Mouse (Mus musculus) liver, adult 2 months (tissue): ENCODE measurements at regions not wholly inside any gene's neighbourhood (a gene's known extent, or its start where the extent isn't known, plus 50 kb on each side); places are given as distances from the start of the nearest gene placed in this dataset.

ENCODE experiments used
- DNase-seq: peaks from one replicate; pipeline ENCODE4 v3.0.0-alpha.2; 2011; ENCODE audit warnings: low read depth, low spot score; ENCODE audit errors: extremely low read depth
- H3K27ac ChIP-seq: fragments of 200-500 bp; replicated peaks from 2 replicates; pipeline ENCODE4 v1.5.1; 2012; ENCODE audit warnings: low read depth, mild to moderate bottlenecking, control low read depth, inconsistent platforms, low read length; ENCODE audit not compliant: insufficient read depth
- H3K27me3 ChIP-seq: fragments of 200-500 bp; 2 replicates; pipeline ENCODE4 v1.6.1; 2012; ENCODE audit warnings: mild to moderate bottlenecking, moderate library complexity, low read length, inconsistent platforms; ENCODE audit not compliant: control insufficient read depth, insufficient read depth
- H3K36me3 ChIP-seq: fragments of 200-500 bp; 2 replicates; pipeline ENCODE4 v1.6.1; 2012; ENCODE audit warnings: low read length, inconsistent platforms; ENCODE audit not compliant: control insufficient read depth, insufficient read depth
- H3K4me1 ChIP-seq: fragments of 200-500 bp; 2 replicates; pipeline ENCODE4 v1.6.1; 2011; ENCODE audit warnings: low read length; ENCODE audit not compliant: control insufficient read depth, insufficient read depth
- H3K4me3 ChIP-seq: fragments of 200-500 bp; 2 replicates; pipeline ENCODE4 v1.5.1; 2011; ENCODE audit warnings: low read depth, mild to moderate bottlenecking, control low read depth, low read length, moderate library complexity; ENCODE audit not compliant: insufficient read depth
- H3K79me2 ChIP-seq: fragments of 200-500 bp; 2 replicates; pipeline ENCODE4 v1.6.1; 2012; ENCODE audit warnings: inconsistent platforms, mild to moderate bottlenecking, low read length, moderate library complexity; ENCODE audit not compliant: control insufficient read depth, insufficient read depth
- H3K9ac ChIP-seq: fragments of 200-500 bp; 2 replicates; pipeline ENCODE4 v1.6.1; 2012; ENCODE audit warnings: low read depth, mild to moderate bottlenecking, control low read depth, inconsistent platforms, low read length
- CTCF ChIP-seq: fragments of 200-500 bp; IDR thresholded peaks from 2 replicates; pipeline ENCODE4 v1.5.1; 2011; ENCODE audit warnings: low read depth, low read length, control low read depth
- POLR2A ChIP-seq: fragments of 200-500 bp; IDR thresholded peaks from 2 replicates; pipeline ENCODE4 v1.6.1; 2011; ENCODE audit warnings: low read length, control low read depth; ENCODE audit not compliant: insufficient read depth; ENCODE audit errors: extremely low read depth
- WGBS: fragments of 180-500 bp; shearing (Covaris S2); methylation state at CpG from one replicate; pipeline ENCODE4 v1.1.7; 2018; 5-methylcytosine and 5-hydroxymethylcytosine counted together

DNA sequence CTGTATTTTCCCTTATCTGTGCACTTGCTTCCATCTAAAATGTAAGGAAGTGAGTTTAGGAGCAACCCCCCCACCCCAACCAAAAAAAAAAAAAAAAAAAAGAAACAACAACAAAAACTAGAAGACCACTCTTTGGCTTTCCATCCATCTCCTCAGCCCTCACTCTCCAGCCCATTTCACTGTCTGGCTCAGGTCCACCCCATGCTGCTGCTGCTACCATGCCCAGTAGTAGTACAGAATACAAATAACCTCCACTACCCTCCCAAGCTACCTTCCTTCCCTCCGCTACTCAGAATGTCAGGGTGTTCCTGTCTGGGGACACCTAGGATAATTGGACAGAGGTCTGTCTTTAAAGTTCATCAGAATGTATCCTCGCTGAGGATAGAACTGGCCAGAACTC, 545.2 kb upstream of the Adam5 start:
- Histone ChIP-seq H3K27ac (no peak overlapping the region), H3K36me3 (no peaks in the 10 kb centered on the region), H3K4me3 (no peak overlapping the region), H3K27me3 (no peaks in the 10 kb centered on the region), H3K79me2 (no peaks in the 10 kb centered on the region), H3K9ac (no peak overlapping the region), H3K4me1 (no peaks in the 10 kb centered on the region)
- no peak for DNase-seq
- TF ChIP-seq CTCF: no peak
- TF ChIP-seq POLR2A: no peak
- 93% methylated on average over 2 of the region's 2 CpGs for WGBS

DNA sequence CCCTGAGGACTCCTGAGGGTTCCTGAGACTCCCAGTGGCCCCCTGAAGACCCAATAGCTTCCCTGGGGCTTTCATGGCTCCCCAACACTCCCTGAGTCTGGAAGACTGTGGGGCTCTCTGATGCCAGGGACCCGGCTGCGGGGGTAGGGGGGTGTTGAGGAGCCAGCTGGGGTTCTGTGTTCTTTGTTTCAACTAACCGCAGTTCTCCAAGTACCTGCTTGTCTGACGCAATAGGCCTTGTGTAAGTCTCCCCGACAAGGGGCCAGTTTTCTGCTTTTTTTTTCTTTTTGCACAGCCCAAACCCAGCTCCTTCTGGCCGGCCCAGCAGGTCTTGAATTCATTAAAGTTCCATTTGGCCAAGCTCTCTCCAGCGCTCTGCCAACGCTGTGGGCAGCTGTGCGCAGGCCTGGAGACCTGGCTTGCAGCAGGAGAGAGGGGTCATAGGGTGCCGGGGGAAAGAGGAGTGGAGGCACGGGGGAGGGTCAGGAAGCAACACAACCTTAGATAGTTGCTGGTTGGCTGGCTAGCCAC, 544.5 kb upstream of the Adam5 start:
- TF ChIP-seq CTCF: no peak
- no peak for TF ChIP-seq POLR2A
- no peak for DNase-seq
- H3K27me3 ChIP-seq: no peaks in the 10 kb centered on the region
- H3K27ac ChIP-seq: no peak overlapping the region
- no peaks in the 10 kb centered on the region for H3K79me2 ChIP-seq
- H3K4me1 ChIP-seq: no peaks in the 10 kb centered on the region
- no peak overlapping the region for H3K9ac ChIP-seq
- 34% methylated on average over 11 of the region's 11 CpGs for WGBS
- H3K4me3 ChIP-seq: no peak overlapping the region
- H3K36me3 ChIP-seq: no peaks in the 10 kb centered on the region

DNA sequence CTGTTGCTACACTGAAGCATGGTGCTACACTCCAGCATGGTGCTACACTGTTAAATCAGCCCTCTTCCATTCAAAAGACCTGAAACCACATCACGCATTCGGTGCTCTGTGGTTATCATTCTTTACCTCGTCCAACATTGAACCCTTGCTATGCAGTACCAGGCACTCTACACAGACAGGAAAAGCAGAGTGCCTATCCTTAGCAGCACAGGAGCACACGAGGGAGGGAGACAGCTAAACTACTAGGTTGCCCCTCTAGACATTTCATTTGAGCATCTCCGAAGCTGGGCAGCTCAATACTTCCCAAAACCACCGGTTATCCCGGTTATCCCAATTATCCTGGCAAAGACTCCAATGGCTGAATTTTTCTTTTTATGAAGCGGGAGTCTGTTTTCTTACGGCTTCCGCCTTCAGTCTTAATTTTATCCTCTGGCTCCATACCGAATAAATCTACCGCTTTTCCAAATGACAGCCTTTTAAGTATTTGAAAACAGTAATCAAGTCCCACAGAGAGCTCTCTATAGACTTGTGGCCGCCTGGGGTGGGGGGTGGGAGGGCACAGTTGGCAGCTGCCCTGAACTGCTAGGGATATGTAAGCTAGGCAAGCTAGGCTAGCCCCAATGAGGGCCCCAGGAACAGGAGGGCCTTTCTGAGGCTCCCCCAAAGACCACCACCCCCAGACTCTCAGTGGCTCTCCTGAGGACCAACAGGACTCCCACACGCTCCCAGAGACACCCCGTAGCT, 543.8 kb upstream of the Adam5 start:
- H3K4me3 ChIP-seq: no peak overlapping the region
- 80% methylated on average over 15 of the region's 15 CpGs for WGBS

DNA sequence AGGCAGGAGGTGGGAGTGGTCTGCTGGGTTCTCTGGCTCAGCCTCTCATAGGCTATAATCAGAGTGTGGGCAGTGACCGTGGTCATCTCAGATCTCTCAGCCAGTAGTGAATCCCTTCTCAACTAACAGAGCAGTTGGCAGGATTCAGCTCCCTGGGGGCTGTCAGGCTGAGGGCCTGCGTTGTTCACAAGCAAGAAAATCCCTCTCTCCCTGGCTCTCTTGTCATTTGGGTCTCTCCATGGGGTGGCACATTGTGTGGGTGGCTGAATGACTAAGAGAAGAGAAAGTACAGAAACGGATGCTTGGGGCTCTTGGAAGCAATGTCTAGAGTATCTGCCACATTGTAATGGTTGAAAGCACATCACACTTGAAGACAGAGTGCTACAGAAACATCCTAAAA, 542.0 kb upstream of the Adam5 start:
- no peaks in the 10 kb centered on the region for H3K36me3 ChIP-seq
- H3K9ac ChIP-seq: no peak overlapping the region
- no peak for DNase-seq
- H3K4me3 ChIP-seq: no peak overlapping the region
- H3K27ac ChIP-seq: no peak overlapping the region
- no peak for TF ChIP-seq POLR2A
- TF ChIP-seq CTCF: no peak
- H3K79me2 ChIP-seq: no peaks in the 10 kb centered on the region
- no peaks in the 10 kb centered on the region for H3K27me3 ChIP-seq
- H3K4me1 ChIP-seq: no peaks in the 10 kb centered on the region
- 67% methylated on average over 3 of the region's 3 CpGs for WGBS

More for the DNA sequence above, 543.8 kb upstream of the Adam5 start:
- Histone ChIP-seq H3K79me2 (no peaks in the 10 kb centered on the region), H3K27ac (no peak overlapping the region), H3K4me1 (no peaks in the 10 kb centered on the region), H3K36me3 (no peaks in the 10 kb centered on the region), H3K27me3 (no peaks in the 10 kb centered on the region), H3K9ac (no peak overlapping the region)
- TF ChIP-seq POLR2A: no peak
- TF ChIP-seq CTCF: no peak
- DNase-seq: no peak

DNA sequence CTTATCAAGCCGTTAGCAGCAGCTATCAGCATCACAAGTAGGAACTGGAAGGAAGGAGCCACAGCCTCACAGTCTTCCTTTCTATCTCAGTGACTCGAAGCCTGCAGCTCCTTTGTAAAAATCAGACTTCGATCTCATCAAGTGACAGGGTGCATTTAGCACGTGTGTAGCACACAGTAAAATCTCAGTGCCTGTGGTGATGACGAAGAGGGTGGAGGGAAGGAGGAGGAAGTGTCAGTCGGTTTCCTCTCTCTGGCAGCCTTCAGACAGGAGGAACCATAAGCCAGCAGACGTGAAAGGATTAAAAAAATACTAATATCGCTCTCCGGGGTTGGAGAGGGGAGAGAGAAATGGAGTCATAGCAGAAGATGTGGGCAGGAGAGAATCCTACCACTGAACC, 538.5 kb upstream of the Adam5 start:
- H3K4me1 ChIP-seq: no peaks in the 10 kb centered on the region
- H3K27me3 ChIP-seq: no peaks in the 10 kb centered on the region
- no peaks in the 10 kb centered on the region for H3K79me2 ChIP-seq
- no peak overlapping the region for H3K27ac ChIP-seq
- no peaks in the 10 kb centered on the region for H3K36me3 ChIP-seq
- no peak for DNase-seq
- no peak overlapping the region for H3K4me3 ChIP-seq
- TF ChIP-seq POLR2A (no peak), CTCF (no peak)
- H3K9ac ChIP-seq: no peak overlapping the region
- 56% methylated on average over 9 of the region's 9 CpGs for WGBS

DNA sequence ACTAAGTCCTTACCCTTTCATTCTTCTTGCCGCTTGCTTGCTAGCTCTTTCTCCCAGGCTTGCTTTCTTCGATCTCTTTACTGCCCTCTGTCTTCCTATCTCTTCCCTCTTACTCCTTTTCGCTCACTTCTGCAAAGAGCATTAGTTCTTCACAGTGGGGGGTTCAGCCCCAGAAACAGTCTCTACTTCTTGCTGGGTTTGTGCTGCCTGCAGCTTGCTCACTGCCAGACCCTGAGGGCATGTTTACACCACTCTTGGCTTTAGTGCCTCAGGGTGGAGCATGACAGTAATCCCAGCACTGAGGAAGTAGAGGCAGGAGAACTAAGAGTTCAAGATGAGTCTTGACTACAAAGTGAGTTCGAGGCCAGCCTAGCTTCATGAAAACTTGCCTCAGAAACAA, 538.0 kb upstream of the Adam5 start:
- no peaks in the 10 kb centered on the region for H3K27me3 ChIP-seq
- 74% methylated on average over 4 of the region's 4 CpGs for WGBS
- no peaks in the 10 kb centered on the region for H3K79me2 ChIP-seq
- no peak overlapping the region for H3K4me3 ChIP-seq
- no peak overlapping the region for H3K27ac ChIP-seq
- H3K36me3 ChIP-seq: no peaks in the 10 kb centered on the region
- no peaks in the 10 kb centered on the region for H3K4me1 ChIP-seq
- DNase-seq: no peak
- no peak for TF ChIP-seq CTCF
- no peak for TF ChIP-seq POLR2A
- H3K9ac ChIP-seq: no peak overlapping the region
